Mouse (Mus musculus) lung, postnatal 0 days (tissue): Measurements from ENCODE around the gene Cdc42bpa.

ENCODE experiments used
- CTCF ChIP-seq: IDR thresholded peaks from 2 replicates; pipeline ENCODE4 v1.5.1; 2016; ENCODE audit warnings: antibody characterized with exemption, mild to moderate bottlenecking
- EP300 ChIP-seq: IDR thresholded peaks from 2 replicates; pipeline ENCODE4 v1.6.1; 2016; ENCODE audit warnings: antibody characterized with exemption, mild to moderate bottlenecking, control low read depth

DNA sequence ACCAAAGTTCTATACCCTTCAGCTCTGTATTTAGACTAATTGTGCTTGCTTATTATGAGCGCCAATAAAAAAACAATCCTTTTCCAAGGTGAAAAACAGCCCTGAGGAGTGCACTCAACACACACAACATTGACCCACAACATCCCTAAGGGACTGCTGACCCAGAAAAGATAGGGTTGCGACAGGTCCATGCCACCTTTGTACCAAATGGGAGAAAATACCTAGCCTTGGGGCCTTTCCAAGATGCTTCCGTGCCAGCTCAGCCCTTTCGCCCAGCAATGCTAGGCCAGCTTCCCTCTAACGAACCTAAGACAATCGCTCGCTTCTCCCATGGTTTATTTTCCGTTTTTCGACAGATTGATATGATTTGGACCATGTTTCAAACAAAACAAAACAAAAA, 236.2 kb downstream of the Cdc42bpa start:
- TF ChIP-seq CTCF (no peak), EP300 (no peak)
